Mouse (Mus musculus): ENCODE measurements around the gene Tmem91.

DNA sequence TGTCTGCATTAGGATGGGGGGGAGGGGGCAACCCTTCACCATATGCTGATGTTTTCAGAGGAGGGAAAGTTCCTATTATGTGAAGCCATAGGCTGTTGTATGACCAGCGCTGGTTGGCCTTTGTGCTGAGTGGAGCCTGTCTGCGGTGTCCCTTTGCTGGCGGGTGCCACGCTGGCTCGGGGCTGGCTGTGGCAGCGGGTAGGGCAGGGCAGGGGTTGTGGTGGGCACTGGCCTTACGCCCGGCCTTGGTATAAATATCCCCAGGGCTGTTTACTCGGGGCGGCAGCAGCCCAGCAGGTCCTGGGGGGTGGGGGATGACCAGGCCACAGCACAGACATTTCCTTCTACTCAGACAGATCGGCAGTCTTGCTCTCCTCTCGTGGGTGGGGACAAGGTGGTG is 35.0 kb upstream of the Tmem91 start:
- no peak for TF ChIP-seq ELF1 (IDR thresholded peaks at IDR 0.05; ENCODE audit: low read depth, low read length)
- TF ChIP-seq MEF2A (IDR thresholded peaks at IDR 0.05; ENCODE audit: borderline replicate concordance, low read depth, low read length), result no peak
- no peak for TF ChIP-seq CTCF (conservative IDR thresholded peaks at IDR 0.05 in 1 of 2, IDR thresholded peaks at IDR 0.05 in 1 of 2; ENCODE audit: low read depth in 2 of 2, low read length in 2 of 2)
- no peak for TF ChIP-seq POLR2AphosphoS2 (IDR thresholded peaks at IDR 0.05; ENCODE audit: low read depth, low read length)
- TF ChIP-seq POLR2A (IDR thresholded peaks at IDR 0.05; ENCODE audit: low read depth, low read length), result no peak
- no peak for TF ChIP-seq ZKSCAN1 (IDR thresholded peaks at IDR 0.05; ENCODE audit: borderline replicate concordance, low read depth, low read length)
- TF ChIP-seq MAFK (IDR thresholded peaks at IDR 0.05; ENCODE audit: insufficient replicate concordance, low read length), result no peak
- TF ChIP-seq CHD2 (IDR thresholded peaks at IDR 0.05; ENCODE audit: low read length), result no peak
- no peak for TF ChIP-seq NRF1 (IDR thresholded peaks at IDR 0.05; ENCODE audit: low read depth, low read length)
- TF ChIP-seq SMC3 (IDR thresholded peaks at IDR 0.05; ENCODE audit: low read depth, low read length), result no peak
- TF ChIP-seq ZMIZ1 (IDR thresholded peaks at IDR 0.05; ENCODE audit: low read depth, low read length), result no peak
- TF ChIP-seq KAT2A (IDR thresholded peaks at IDR 0.05; ENCODE audit: insufficient replicate concordance, low read length), result no peak
- no peak for TF ChIP-seq EP300 (IDR thresholded peaks at IDR 0.05; ENCODE audit: low read length)
- no peak for TF ChIP-seq SIN3A (IDR thresholded peaks at IDR 0.05; ENCODE audit: low read length)
